Mouse (Mus musculus): ENCODE measurements around the gene Gm43638.
"Not testable (repeated sequence)": the region's sequence is repeated elsewhere in the genome, so short reads cannot be mapped to it uniquely, and the experiment has no call there.

Gm43638 gene

DNA sequence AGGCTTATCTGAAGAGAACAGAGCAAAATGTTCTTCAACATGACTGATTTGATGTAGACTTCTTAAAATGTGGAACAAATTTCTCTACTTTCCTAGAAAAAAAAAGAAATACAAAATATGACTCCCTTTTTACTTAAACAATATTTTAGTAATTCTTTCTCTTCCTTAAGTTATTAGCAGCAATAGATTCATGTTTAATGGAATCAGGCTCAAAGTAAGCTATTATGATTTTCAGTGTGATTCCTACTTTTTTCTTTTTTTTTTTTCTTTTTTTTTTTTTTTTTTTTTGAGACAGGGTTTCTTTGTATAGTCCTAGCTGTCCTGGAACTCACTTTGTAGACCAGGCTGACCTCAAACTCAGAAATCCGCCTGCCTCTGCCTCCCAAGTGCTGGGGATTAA, at the start of gene Gm43638:
TSS of gene Gm43638 (minus strand) at position 101 of the 400 bp plus-strand sequence.
- DNase-seq (ENCODE audit: low read depth, low spot score); H3K27me3 ChIP-seq (ENCODE audit: control insufficient read depth, insufficient read depth, low read length, poor library complexity, severe bottlenecking); H3K36me3 ChIP-seq (ENCODE audit: control insufficient read depth, insufficient read depth, low read length, poor library complexity, severe bottlenecking): not testable (repeated sequence)

GRCm38 (mm10) chr5:87535994-87536644, 49.5 kb upstream of the Gm43638 start:
- Histone ChIP-seq H3K27me3 (ENCODE audit: control insufficient read depth, insufficient read depth, low read length, poor library complexity, severe bottlenecking) (no peaks in the 10 kb centered on the region), H3K36me3 (ENCODE audit: control insufficient read depth, insufficient read depth, low read length, poor library complexity, severe bottlenecking) (no peaks in the 10 kb centered on the region)
- no peak for DNase-seq (ENCODE audit: low read depth, low spot score)

DNA sequence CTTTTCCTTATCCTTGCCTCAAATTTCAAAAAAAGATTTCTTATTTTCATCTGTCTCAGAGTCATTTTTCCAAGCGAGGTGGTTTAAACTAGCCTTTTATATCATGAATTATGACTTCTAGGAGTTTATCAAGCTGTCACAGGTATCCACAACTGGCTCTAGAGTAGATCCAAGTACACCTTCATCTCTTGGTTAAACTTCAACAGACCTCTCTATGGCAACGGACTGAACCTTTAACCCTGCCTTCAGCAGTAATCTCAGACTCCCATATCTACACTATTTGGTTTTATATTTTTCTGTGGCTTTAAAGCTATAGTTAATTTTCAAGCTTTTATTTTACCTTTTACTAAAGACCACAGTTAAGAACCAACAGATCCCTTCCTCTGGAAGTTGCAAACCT, 45.7 kb upstream of the Gm43638 start:
- Histone ChIP-seq H3K27me3 (ENCODE audit: control insufficient read depth, insufficient read depth, low read length, poor library complexity, severe bottlenecking) (no peaks in the 10 kb centered on the region), H3K36me3 (ENCODE audit: control insufficient read depth, insufficient read depth, low read length, poor library complexity, severe bottlenecking) (no peaks in the 10 kb centered on the region)
- no peak for DNase-seq (ENCODE audit: low read depth, low spot score)

- not testable (repeated sequence) for DNase-seq (ENCODE audit: low read depth, low spot score); H3K36me3 ChIP-seq (ENCODE audit: control insufficient read depth, insufficient read depth, low read length, poor library complexity, severe bottlenecking); H3K27me3 ChIP-seq (ENCODE audit: control insufficient read depth, insufficient read depth, low read length, poor library complexity, severe bottlenecking)
Measured at GRCm38 (mm10) chr5:87523561-87523960, 37.0 kb upstream of the Gm43638 start.

DNA sequence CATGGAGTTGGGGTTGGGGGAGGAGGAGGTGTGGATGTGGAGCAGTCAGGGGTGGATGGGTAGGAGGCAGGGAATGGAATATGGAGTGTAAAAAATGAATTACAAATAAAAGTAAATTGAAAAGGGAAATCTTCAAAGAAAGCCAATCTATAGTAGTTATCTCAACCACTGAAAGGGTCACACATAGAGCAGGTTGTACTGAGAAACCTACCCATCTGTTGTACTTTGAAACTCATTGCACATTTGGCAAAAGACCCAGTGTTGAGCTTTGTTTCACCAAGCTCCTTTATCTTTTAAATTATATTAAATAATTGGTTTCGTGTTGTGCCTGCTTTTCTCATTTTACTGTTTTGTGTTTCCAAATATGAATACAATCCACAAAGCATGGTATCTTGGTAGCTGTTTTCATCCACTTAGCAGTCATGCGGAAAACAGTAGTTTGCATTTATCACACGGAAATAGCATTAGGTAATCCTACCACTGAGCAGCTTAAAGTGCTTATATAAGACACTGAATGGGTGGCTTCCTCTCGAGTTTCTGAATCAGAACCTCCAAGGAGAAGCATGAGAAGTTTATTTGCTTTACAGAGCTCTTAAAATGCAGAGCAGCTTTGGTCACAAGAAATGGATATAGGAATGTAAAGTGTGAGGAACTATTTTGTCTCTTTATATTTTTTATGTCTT, 19.3 kb upstream of the Gm43638 start:
- H3K36me3 ChIP-seq (ENCODE audit: control insufficient read depth, insufficient read depth, low read length, poor library complexity, severe bottlenecking) = no peaks in the 10 kb centered on the region
- H3K27me3 ChIP-seq (ENCODE audit: control insufficient read depth, insufficient read depth, low read length, poor library complexity, severe bottlenecking) = no peaks in the 10 kb centered on the region
- DNase-seq (ENCODE audit: low read depth, low spot score) = no peak

DNA sequence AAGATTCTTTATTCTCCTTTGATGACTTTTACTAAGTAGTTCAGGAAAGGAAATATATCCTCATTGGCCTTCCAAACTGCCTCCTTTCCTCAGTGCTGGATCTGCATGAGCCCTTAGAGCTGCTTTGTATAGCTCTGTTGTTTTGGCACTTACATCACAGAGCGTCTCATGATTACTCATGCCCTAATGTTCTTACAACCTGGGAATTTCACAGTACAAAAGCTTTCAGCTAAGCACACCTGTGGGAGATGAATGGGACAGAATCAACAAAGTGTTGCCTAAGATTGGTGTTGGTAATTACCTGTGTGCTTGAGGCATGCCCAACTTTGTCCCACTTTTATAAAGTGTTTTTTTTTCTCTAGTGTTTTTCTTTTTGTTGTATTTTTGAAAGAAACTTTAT, 16.1 kb upstream of the Gm43638 start:
- Histone ChIP-seq H3K36me3 (ENCODE audit: control insufficient read depth, insufficient read depth, low read length, poor library complexity, severe bottlenecking) (no peaks in the 10 kb centered on the region), H3K27me3 (ENCODE audit: control insufficient read depth, insufficient read depth, low read length, poor library complexity, severe bottlenecking) (no peaks in the 10 kb centered on the region)
- no peak for DNase-seq (ENCODE audit: low read depth, low spot score)

DNA sequence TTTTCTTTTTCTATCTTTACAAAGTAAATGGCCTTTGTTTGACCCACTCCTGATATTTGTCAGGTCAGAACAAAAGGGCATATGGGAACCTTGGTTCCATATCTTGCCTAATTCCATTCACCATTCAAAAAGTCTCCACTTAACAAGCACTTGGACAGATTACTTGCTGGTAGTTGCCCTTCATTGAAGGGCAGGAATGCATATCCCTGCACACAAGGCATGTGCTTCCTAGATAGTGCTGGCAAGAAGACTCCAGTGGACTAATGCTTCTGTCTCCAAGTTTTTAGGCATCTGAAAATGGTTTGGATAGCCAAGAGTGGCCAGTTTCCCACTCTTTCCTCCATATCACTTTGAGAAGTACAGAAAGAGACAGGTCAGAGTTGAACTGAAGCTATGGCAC, 12.7 kb upstream of the Gm43638 start:
- Histone ChIP-seq H3K27me3 (ENCODE audit: control insufficient read depth, insufficient read depth, low read length, poor library complexity, severe bottlenecking) (no peaks in the 10 kb centered on the region), H3K36me3 (ENCODE audit: control insufficient read depth, insufficient read depth, low read length, poor library complexity, severe bottlenecking) (no peaks in the 10 kb centered on the region)
- no peak for DNase-seq (ENCODE audit: low read depth, low spot score)

- Histone ChIP-seq H3K27me3 (ENCODE audit: control insufficient read depth, insufficient read depth, low read length, poor library complexity, severe bottlenecking) (no peaks in the 10 kb centered on the region), H3K36me3 (ENCODE audit: control insufficient read depth, insufficient read depth, low read length, poor library complexity, severe bottlenecking) (no peaks in the 10 kb centered on the region)
- DNase-seq (ENCODE audit: low read depth, low spot score) = no peak
Measured at GRCm38 (mm10) chr5:87498936-87499335, 12.3 kb upstream of the Gm43638 start.

- Histone ChIP-seq H3K27me3 (ENCODE audit: control insufficient read depth, insufficient read depth, low read length, poor library complexity, severe bottlenecking) (no peaks in the 10 kb centered on the region), H3K36me3 (ENCODE audit: control insufficient read depth, insufficient read depth, low read length, poor library complexity, severe bottlenecking) (no peaks in the 10 kb centered on the region)
- no peak for DNase-seq (ENCODE audit: low read depth, low spot score)
Measured at GRCm38 (mm10) chr5:87490771-87491170, 4.2 kb upstream of the Gm43638 start, which contains the start of gene Ugt2a1. TSS of gene Ugt2a1 (minus strand) at chr5:87490871.

DNA sequence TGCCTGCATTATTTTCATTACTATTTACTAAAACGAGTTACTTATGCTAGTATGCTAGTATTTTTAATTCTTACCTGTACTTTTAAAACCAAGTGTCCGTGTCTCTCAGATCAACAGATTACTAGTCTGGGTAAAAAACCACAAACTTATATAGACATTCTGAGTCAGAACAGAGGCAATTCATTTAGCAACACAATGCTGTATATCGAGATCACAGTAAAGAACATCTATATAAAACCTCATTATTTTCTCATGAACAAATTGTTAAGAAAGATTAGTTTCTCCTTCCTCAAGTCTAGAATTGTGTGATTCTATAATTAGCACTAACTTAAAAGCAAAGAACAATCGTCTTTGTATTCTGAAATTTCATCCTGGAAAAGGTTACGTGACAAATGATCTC, 4.4 kb downstream of the Gm43638 start, which contains the start of gene Ugt2a2:
TSS of gene Ugt2a2 (minus strand) at position 101 of the 400 bp plus-strand sequence.
- DNase-seq (ENCODE audit: low read depth, low spot score) = no peak
- no peaks in the 10 kb centered on the region for H3K27me3 ChIP-seq (ENCODE audit: control insufficient read depth, insufficient read depth, low read length, poor library complexity, severe bottlenecking)
- H3K36me3 ChIP-seq (ENCODE audit: control insufficient read depth, insufficient read depth, low read length, poor library complexity, severe bottlenecking) = no peaks in the 10 kb centered on the region

DNA sequence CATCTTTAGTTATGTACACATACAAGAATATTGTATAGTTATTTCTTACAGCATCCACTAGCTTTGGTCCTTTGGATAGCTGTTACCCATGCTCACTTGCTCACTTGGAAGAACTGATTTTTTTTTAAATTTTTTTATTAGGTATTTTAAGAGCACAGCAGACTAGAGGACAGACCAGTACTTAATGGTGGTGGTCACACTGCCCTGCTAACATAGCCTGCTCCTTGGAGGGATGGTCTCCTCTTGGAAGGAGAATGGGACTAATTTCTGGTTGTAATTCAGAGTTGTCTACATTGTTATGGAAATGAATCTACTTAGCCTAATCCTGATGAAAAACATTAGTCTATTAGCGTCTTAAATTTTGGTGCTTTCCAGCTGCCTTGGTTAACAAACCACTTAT, 27.8 kb downstream of the Gm43638 start:
- DNase-seq (ENCODE audit: low read depth, low spot score) = no peak
- no peaks in the 10 kb centered on the region for H3K36me3 ChIP-seq (ENCODE audit: control insufficient read depth, insufficient read depth, low read length, poor library complexity, severe bottlenecking)
- no peaks in the 10 kb centered on the region for H3K27me3 ChIP-seq (ENCODE audit: control insufficient read depth, insufficient read depth, low read length, poor library complexity, severe bottlenecking)

GRCm38 (mm10) chr5:87457701-87458100, 28.9 kb downstream of the Gm43638 start:
- no peak for DNase-seq (ENCODE audit: low read depth, low spot score)
- Histone ChIP-seq H3K36me3 (ENCODE audit: control insufficient read depth, insufficient read depth, low read length, poor library complexity, severe bottlenecking) (no peaks in the 10 kb centered on the region), H3K27me3 (ENCODE audit: control insufficient read depth, insufficient read depth, low read length, poor library complexity, severe bottlenecking) (no peaks in the 10 kb centered on the region)

GRCm38 (mm10) chr5:87456216-87456850, 30.3 kb downstream of the Gm43638 start:
- no peaks in the 10 kb centered on the region for H3K27me3 ChIP-seq (ENCODE audit: control insufficient read depth, insufficient read depth, low read length, poor library complexity, severe bottlenecking)
- H3K36me3 ChIP-seq (ENCODE audit: control insufficient read depth, insufficient read depth, low read length, poor library complexity, severe bottlenecking) = no peaks in the 10 kb centered on the region
- no peak for DNase-seq (ENCODE audit: low read depth, low spot score)

DNA sequence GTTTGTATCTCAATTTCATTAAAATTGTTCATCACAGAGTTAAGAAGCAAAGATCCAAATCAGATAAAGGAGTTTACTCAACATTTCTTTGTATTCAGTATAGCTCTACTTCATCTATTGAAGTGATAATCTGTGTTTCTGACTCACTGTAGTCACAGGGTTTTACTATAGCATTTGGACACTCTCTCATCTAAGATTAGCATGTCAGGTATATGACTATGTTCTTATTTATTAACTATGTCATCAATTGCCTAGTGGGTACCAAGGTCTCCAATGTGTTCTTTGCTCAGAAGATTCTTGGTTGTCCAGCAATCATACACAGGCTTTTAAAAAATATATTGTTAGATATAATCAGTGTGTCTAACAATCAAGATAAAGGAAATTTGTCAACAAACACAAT, 31.1 kb downstream of the Gm43638 start:
- DNase-seq (ENCODE audit: low read depth, low spot score) = no peak
- Histone ChIP-seq H3K36me3 (ENCODE audit: control insufficient read depth, insufficient read depth, low read length, poor library complexity, severe bottlenecking) (no peaks in the 10 kb centered on the region), H3K27me3 (ENCODE audit: control insufficient read depth, insufficient read depth, low read length, poor library complexity, severe bottlenecking) (no peaks in the 10 kb centered on the region)

DNA sequence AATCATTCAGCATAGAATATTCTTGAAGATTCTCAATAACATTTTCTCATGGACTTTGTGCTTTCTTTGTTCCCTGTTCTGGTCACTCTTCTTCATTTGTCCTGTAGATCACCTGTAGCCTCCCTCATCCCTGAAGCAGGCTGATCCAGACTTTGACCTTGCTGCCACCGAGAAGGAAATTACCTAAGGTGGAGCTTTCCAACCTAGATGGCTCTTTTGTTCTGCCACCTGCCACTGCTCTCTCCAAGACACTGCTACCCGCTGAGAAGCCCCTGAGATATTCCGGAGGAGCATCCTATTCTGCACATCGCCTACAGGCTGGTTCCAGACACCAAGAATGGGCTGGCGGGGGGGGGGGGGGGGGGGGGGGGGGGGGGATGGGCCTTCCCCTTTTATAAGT, 34.1 kb downstream of the Gm43638 start:
- not testable (repeated sequence) for DNase-seq (ENCODE audit: low read depth, low spot score); H3K27me3 ChIP-seq (ENCODE audit: control insufficient read depth, insufficient read depth, low read length, poor library complexity, severe bottlenecking); H3K36me3 ChIP-seq (ENCODE audit: control insufficient read depth, insufficient read depth, low read length, poor library complexity, severe bottlenecking)

Measured in splenic B cell, adult 2 months (primary cell).